Mouse (Mus musculus) stomach, postnatal 0 days (tissue): ENCODE data around the gene Klhl7.

Experiments
- CTCF ChIP-seq: IDR thresholded peaks from 2 replicates; pipeline ENCODE4 v1.5.1; 2016; ENCODE audit warnings: antibody characterized with exemption, low read depth, mild to moderate bottlenecking, moderate library complexity
- EP300 ChIP-seq: optimal IDR thresholded peaks from 2 replicates; pipeline ENCODE3; 2016; ENCODE audit warnings: antibody characterized with exemption

GRCm38 (mm10) chr5:24110068-24110467 is 9.7 kb downstream of the Klhl7 start:
- TF ChIP-seq CTCF (no peak), EP300 (no peak)
